8 mouse cellular contexts compared by ENCODE assay signal in the genomic region with DNA sequence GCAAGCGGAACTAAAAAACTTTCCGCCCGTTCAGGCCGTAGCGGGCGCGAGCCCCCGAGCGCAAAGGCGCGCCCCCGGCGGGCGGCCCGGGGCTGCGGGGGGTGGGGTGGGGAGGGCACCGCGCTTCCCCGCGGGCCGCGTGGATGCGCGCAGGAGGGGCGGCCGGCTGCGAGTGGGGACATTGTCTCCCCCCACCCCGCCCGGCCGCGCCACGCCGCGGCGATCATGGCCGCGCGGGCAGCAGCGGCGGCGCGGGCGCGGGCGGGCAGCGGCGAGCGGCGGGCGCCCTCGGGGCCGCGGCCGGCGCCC. TPM values are rescaled to one million over a fixed set of nuclear protein-coding genes. Genes with fewer than 3 reads are reported as not detected.
A peak's percentile ranks its signal among the peaks of the same experiment; 100 is the strongest.
DNase-seq lines count a peak whose midpoint lies in the region; ATAC-seq and TF ChIP-seq lines count a peak whose summit lies in the region.

No protein-coding gene starts in this region.

- H3K4me1 ChIP-seq in heart, embryonic 13.5 days = peaks cover 29% of the 10 kb centered on the region
- H3K4me1 ChIP-seq in ES-Bruce4 (ENCODE audit: control insufficient read depth, insufficient read depth, low read length) = no peaks in the 10 kb centered on the region
- peaks cover 28% of the 10 kb centered on the region for H3K4me1 ChIP-seq in forebrain, embryonic 14.5 days (ENCODE audit: control insufficient read depth, insufficient read depth, low read length)
- H3K4me1 ChIP-seq in liver, embryonic 14.5 days (replicated peaks; ENCODE audit: control insufficient read depth in 2 of 2, insufficient read depth in 2 of 2, low read length in 1 of 2) = peaks cover 6 to 10% of the 10 kb centered on the region in 2 experiments; a peak in 3 of 4 replicates

- peak overlapping the region; percentile 99 for H3K27ac ChIP-seq in heart, embryonic 13.5 days (replicated peaks)
- peak overlapping the region; percentile 90 for H3K27ac ChIP-seq in ES-Bruce4 (ENCODE audit: insufficient read depth, low read length)
- H3K27ac ChIP-seq in forebrain, embryonic 14.5 days (ENCODE audit: low read depth, low read length) = peak overlapping the region; percentile 100
- peak overlapping the region; percentile 73 for H3K27ac ChIP-seq in liver, embryonic 14.5 days

- TF ChIP-seq CTCF in ES-Bruce4 (IDR thresholded peaks at IDR 0.05; ENCODE audit: low read depth, low read length) = no peak
- no peak for TF ChIP-seq CTCF in liver, embryonic 14.5 days (IDR thresholded peaks at IDR 0.05; ENCODE audit: low read depth)

- ATAC-seq in heart, embryonic 13.5 days (ENCODE audit: extremely low read depth, insufficient number of reproducible peaks, low FRiP score, low TSS enrichment) = peak; percentile 44
- no peak; the same call in none of the 2 replicates for ATAC-seq in forebrain, embryonic 14.5 days
- peak; percentile 50 for ATAC-seq in liver, embryonic 14.5 days (ENCODE audit: insufficient read depth)

- no peak for TF ChIP-seq POLR2A in ES-Bruce4 (IDR thresholded peaks at IDR 0.05; ENCODE audit: insufficient read depth, low read length)

- H3K9ac ChIP-seq in heart, embryonic 13.5 days = peak overlapping the region; percentile 99
- peak overlapping the region; percentile 100 for H3K9ac ChIP-seq in ES-Bruce4 (ENCODE audit: low read depth, poor library complexity, severe bottlenecking)
- H3K9ac ChIP-seq in forebrain, embryonic 14.5 days (ENCODE audit: low read length) = peak overlapping the region; percentile 100
- peak overlapping the region; percentile 99 for H3K9ac ChIP-seq in liver, embryonic 14.5 days (replicated peaks)

- intact Hi-C loops in left cerebral cortex, postnatal 36 days (cut with DNase I) = loop anchor here (1.0 to 2.0 kb wide), 2 partner anchors 86 to 194 kb away; no protein-coding TSS in a partner anchor

- TF ChIP-seq EP300 in ES-Bruce4 (IDR thresholded peaks at IDR 0.05; ENCODE audit: insufficient read depth, low read depth, low read length) = no peak
- TF ChIP-seq EP300 in liver, embryonic 14.5 days (IDR thresholded peaks at IDR 0.05; ENCODE audit: low read depth) = no peak

- no peak for DNase-seq in heart, adult 18-20 months
- no peak for DNase-seq in forebrain, embryonic 14.5 days (ENCODE audit: low spot score)
- no peak for DNase-seq in liver, embryonic 14.5 days (ENCODE audit: low read depth in 3 of 3, low spot score in 3 of 3)
- no peak for DNase-seq in T-cell, adult 2 months (ENCODE audit: low spot score)
- no peak for DNase-seq in urinary bladder, postnatal 10 days (ENCODE audit: low spot score)
- no peak for DNase-seq in left cerebral cortex, postnatal 36 days (ENCODE audit: low spot score in 2 of 2)

- H3K4me3 ChIP-seq in heart, embryonic 13.5 days = peak overlapping the region; percentile 92
- H3K4me3 ChIP-seq in ES-Bruce4 (ENCODE audit: low read depth, low read length) = peak overlapping the region; percentile 88
- peak overlapping the region; percentile 92 for H3K4me3 ChIP-seq in forebrain, embryonic 14.5 days (ENCODE audit: low read depth, low read length)
- peak overlapping the region; percentile 59 to 97 for H3K4me3 ChIP-seq in liver, embryonic 14.5 days (ENCODE audit: insufficient read depth in 1 of 2, low read depth in 2 of 2, low read length in 2 of 2)

- WGBS in heart, embryonic 13.5 days = 3% methylated on average over 14 of the region's 55 CpGs
- WGBS in forebrain, embryonic 14.5 days = under 1% methylated on average over 34 of the region's 55 CpGs
- WGBS in liver, embryonic 14.5 days (ENCODE audit: insufficient replicate concordance) = under 1% methylated on average over 51 of the region's 55 CpGs

- H3K4me2 ChIP-seq in heart, embryonic 13.5 days = peak overlapping the region; percentile 85
- H3K4me2 ChIP-seq in forebrain, embryonic 14.5 days (ENCODE audit: low read length) = peak overlapping the region; percentile 70
- H3K4me2 ChIP-seq in liver, embryonic 14.5 days (ENCODE audit: low read depth) = peak overlapping the region; percentile 94

- no peaks in the 10 kb centered on the region for H3K9me3 ChIP-seq in heart, embryonic 13.5 days
- H3K9me3 ChIP-seq in ES-Bruce4 (replicated peaks; ENCODE audit: control insufficient read depth, insufficient read depth, low read length, poor library complexity, severe bottlenecking) = 0 out of 2 replicates have a peak, but pooled peaks cover 2% of the 10 kb centered on the region
- H3K9me3 ChIP-seq in forebrain, embryonic 14.5 days (replicated peaks; ENCODE audit: control insufficient read depth, low read length) = no peaks in the 10 kb centered on the region
- H3K9me3 ChIP-seq in liver, embryonic 14.5 days (ENCODE audit: control insufficient read depth, low read length) = no peaks in the 10 kb centered on the region

- no peaks in the 10 kb centered on the region for H3K27me3 ChIP-seq in heart, embryonic 13.5 days (replicated peaks)
- no peaks in the 10 kb centered on the region for H3K27me3 ChIP-seq in ES-Bruce4 (ENCODE audit: control insufficient read depth, insufficient read depth, low read length, poor library complexity, severe bottlenecking)
- H3K27me3 ChIP-seq in forebrain, embryonic 14.5 days (replicated peaks; ENCODE audit: control insufficient read depth, insufficient read depth, low read length) = no peaks in the 10 kb centered on the region
- no peaks in the 10 kb centered on the region for H3K27me3 ChIP-seq in liver, embryonic 14.5 days (ENCODE audit: control insufficient read depth, insufficient read depth, low read length)

- H3K36me3 ChIP-seq in heart, embryonic 13.5 days = no peaks in the 10 kb centered on the region
- no peaks in the 10 kb centered on the region for H3K36me3 ChIP-seq in ES-Bruce4 (ENCODE audit: control insufficient read depth, insufficient read depth, low read length, poor library complexity, severe bottlenecking)
- no peaks in the 10 kb centered on the region for H3K36me3 ChIP-seq in forebrain, embryonic 14.5 days (ENCODE audit: control insufficient read depth, insufficient read depth, low read length)
- no peaks in the 10 kb centered on the region for H3K36me3 ChIP-seq in liver, embryonic 14.5 days (replicated peaks; ENCODE audit: control insufficient read depth, insufficient read depth, low read depth)

RNA-seq across cellular contexts. Expression of gene Arid1b, which starts 0.3 kb away (rescaled TPM):
- 5.0 and 5.2 TPM in 2 replicates for polyA plus RNA-seq in heart, embryonic 13.5 days (2015; fragmentation: Nextera tagmentation; extraction: Ambion mirVana)
- total RNA-seq in heart, adult 18-20 months (2021) = 10 to 100 TPM; 23.5 to 27.7 TPM
- 20.4 and 22.4 TPM in 2 replicates for polyA plus RNA-seq in ES-Bruce4 (2011; ENCODE audit: insufficient read depth, insufficient read length, low read depth, missing spikeins)
- 11.1 and 14.7 TPM in 2 replicates for polyA plus RNA-seq in forebrain, embryonic 14.5 days (2014; fragmentation: Nextera tagmentation; extraction: Ambion mirVana)
- polyA plus RNA-seq in liver, embryonic 14.5 days (2012; rRNA removed) = 2.3 and 2.6 TPM in 2 replicates
- polyA plus RNA-seq in liver, embryonic 14.5 days (2014; fragmentation: Nextera tagmentation; extraction: Ambion mirVana) = 2.9 and 3.1 TPM in 2 replicates
- 10 to 100 TPM; 77.5 to 90.0 TPM for total RNA-seq in left cerebral cortex, postnatal 36 days (2021)
